Mouse (Mus musculus) ES-Bruce4 (cell line): ENCODE results near the gene Mogat2. TPM values are rescaled to one million over a fixed set of nuclear protein-coding genes. Genes with fewer than 3 reads are reported as not detected.

Source experiments
- H3K27ac ChIP-seq: 2 replicates; pipeline ENCODE4 v1.5.1; 2012; ENCODE audit warnings: low read length, inconsistent platforms; ENCODE audit not compliant: insufficient read depth
- H3K27me3 ChIP-seq: 2 replicates; pipeline ENCODE4 v1.6.1; 2012; ENCODE audit warnings: mild to moderate bottlenecking, low read length, inconsistent platforms; ENCODE audit not compliant: control insufficient read depth, poor library complexity, insufficient read depth, severe bottlenecking
- H3K36me3 ChIP-seq: 2 replicates; pipeline ENCODE4 v1.6.1; 2012; ENCODE audit warnings: inconsistent platforms, mild to moderate bottlenecking, low read length, moderate library complexity; ENCODE audit not compliant: control insufficient read depth, poor library complexity, insufficient read depth, severe bottlenecking
- H3K4me1 ChIP-seq: one replicate; pipeline ENCODE4 v1.8.1; 2011; ENCODE audit warnings: low read length; ENCODE audit not compliant: control insufficient read depth, insufficient read depth
- H3K4me3 ChIP-seq: 2 replicates; pipeline ENCODE4 v1.5.1; 2011; ENCODE audit warnings: low read depth, mild to moderate bottlenecking, low read length
- H3K9ac ChIP-seq: 2 replicates; pipeline ENCODE4 v1.6.1; 2012; ENCODE audit warnings: low read depth, mild to moderate bottlenecking, inconsistent platforms; ENCODE audit not compliant: poor library complexity, severe bottlenecking
- H3K9me3 ChIP-seq: replicated peaks from 2 replicates; pipeline ENCODE4 v1.6.1; 2012; ENCODE audit warnings: mild to moderate bottlenecking, low read length, inconsistent platforms; ENCODE audit not compliant: control insufficient read depth, poor library complexity, insufficient read depth, severe bottlenecking
- CTCF ChIP-seq: IDR thresholded peaks from one replicate; pipeline ENCODE4 v1.8.1; 2011; ENCODE audit warnings: low read depth, low read length
- EP300 ChIP-seq: IDR thresholded peaks from 2 replicates; pipeline ENCODE4 v1.6.1; 2011; ENCODE audit warnings: low read depth, low read length; ENCODE audit not compliant: insufficient read depth
- POLR2A ChIP-seq: IDR thresholded peaks from one replicate; pipeline ENCODE4 v1.8.1; 2011; ENCODE audit warnings: low read length; ENCODE audit not compliant: insufficient read depth
- polyA plus RNA-seq: library from polyadenylated mRNA; stranded (reverse); fragments of >200 nt; gene quantifications from 2 replicates; pipeline ENCODE4 v1.2.4, GENCODE M21; 2011; ENCODE audit warnings: low read depth; ENCODE audit not compliant: missing spikeins, insufficient read depth, insufficient read length

Mogat2 gene
- polyA plus RNA-seq, 1 experiment, result 9.3 TPM

GRCm38 (mm10) chr7:99225421-99225820 lies 13.0 kb downstream of the Mogat2 start:
- TF ChIP-seq POLR2A (no peak), CTCF (no peak), EP300 (no peak)
- Histone ChIP-seq H3K9me3 (no peaks in the 10 kb centered on the region), H3K36me3 (no peaks in the 10 kb centered on the region), H3K4me1 (no peaks in the 10 kb centered on the region), H3K27me3 (no peaks in the 10 kb centered on the region), H3K4me3 (no peak overlapping the region), H3K9ac (no peak overlapping the region), H3K27ac (no peak overlapping the region)

DNA sequence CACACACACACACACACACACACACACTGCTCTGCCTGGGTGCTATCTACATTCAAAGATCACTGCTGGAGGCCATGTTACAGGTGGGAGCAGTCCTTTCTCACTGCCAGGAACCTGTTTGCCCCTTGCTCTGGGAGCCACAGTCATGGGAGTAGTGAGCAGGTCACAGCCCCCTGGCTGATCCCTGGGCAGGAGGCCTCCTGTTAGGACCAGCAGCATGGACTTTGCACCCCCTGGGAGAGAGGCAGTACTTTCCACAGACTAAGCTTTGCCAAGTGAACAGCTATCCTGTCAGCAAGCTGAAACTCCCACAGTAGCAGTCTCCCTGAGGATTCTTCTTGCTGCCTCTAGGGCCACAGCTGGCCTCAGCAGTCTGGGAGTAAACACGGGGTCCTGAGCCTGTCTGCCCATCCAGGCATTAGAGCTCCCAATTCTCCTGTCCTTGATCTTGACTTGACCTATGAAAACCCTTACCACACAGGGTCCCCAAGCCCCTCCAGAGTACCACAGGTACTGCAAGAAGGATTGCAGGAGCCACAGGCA lies 13.7 kb downstream of the Mogat2 start:
- H3K36me3 ChIP-seq, result no peaks in the 10 kb centered on the region

GRCm38 (mm10) chr7:99224225-99224624 lies 14.2 kb downstream of the Mogat2 start:
- Histone ChIP-seq H3K9me3 (no peaks in the 10 kb centered on the region), H3K4me3 (no peak overlapping the region), H3K4me1 (no peaks in the 10 kb centered on the region), H3K27me3 (no peaks in the 10 kb centered on the region), H3K27ac (no peak overlapping the region), H3K9ac (no peak overlapping the region), H3K36me3 (no peaks in the 10 kb centered on the region)
- TF ChIP-seq CTCF (peak; percentile 50), EP300 (no peak)

More for the DNA sequence above, 13.7 kb downstream of the Mogat2 start:
- no peak overlapping the region for H3K27ac ChIP-seq
- H3K9me3 ChIP-seq, result no peaks in the 10 kb centered on the region
- TF ChIP-seq EP300 (no peak), POLR2A (no peak), CTCF (no peak)
- no peak overlapping the region for H3K4me3 ChIP-seq
- H3K27me3 ChIP-seq, result no peaks in the 10 kb centered on the region
- H3K9ac ChIP-seq, result no peak overlapping the region
- H3K4me1 ChIP-seq, result no peaks in the 10 kb centered on the region

DNA sequence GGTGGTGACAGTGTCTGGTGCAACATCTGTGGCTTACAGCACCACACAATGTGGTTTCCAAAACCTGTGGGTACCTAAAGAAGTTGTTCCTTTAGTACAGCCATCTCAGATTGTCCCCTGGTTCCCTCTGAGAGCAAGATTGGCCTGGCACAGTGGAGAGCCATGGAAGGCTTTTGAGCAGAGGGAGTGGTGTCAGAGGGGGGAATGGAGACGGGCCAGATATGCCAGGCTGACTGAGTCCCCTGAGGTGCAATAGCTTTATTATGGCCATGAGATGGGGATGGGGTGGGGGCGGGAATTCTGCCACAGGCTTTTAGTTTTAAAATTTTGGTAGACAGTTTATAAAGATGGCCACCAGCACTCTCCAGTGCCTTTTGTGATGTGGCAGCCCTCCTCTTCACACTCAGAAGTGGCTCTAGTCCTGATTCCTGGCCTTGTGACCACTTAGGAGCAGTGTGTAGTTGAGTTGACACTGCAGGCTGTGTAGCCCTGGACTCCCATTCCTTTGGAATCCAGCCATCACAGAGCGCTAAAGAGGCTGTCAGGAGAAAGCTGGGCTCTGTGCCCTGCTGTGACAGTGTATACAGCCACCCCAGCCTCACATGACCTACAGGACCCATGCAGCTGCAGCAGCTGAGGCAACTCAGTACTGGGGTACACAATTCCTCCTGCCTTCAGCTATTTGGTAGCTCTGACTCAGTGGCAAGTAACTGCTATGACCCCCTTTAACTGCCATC lies 20.9 kb downstream of the Mogat2 start:
- H3K9me3 ChIP-seq, result no peaks in the 10 kb centered on the region
- H3K4me1 ChIP-seq, result no peaks in the 10 kb centered on the region
- no peaks in the 10 kb centered on the region for H3K27me3 ChIP-seq
- H3K27ac ChIP-seq, result no peak overlapping the region
- no peak overlapping the region for H3K4me3 ChIP-seq
- H3K36me3 ChIP-seq, result no peaks in the 10 kb centered on the region
- TF ChIP-seq CTCF, result no peak
- no peak for TF ChIP-seq POLR2A
- TF ChIP-seq EP300, result no peak
- H3K9ac ChIP-seq, result no peak overlapping the region

DNA sequence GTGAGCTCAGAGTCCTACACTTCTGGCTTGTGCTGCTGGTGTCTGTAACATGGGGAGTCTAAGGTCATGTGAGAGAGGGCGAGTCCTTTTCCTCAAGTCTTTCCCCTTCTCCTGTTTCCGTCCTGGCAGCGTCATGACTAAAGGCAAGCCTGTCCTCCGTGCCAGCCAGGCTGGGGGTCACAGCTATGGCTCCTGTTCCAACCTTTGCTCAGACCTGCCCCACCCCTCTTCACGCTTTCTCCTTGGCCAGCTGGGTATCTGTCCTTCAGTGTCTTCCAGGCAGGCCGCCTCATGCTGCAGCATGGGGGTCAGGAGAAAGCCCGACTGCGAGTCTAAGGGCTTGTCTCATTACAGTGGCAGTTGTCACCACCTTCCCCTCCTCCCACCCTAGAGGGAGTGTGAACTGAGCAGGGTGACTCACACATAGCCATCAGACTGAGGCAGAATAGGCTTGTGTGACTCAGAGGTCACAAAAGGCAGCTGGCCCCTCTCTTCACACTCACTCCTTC lies 23.0 kb downstream of the Mogat2 start:
- Histone ChIP-seq H3K27ac (no peak overlapping the region), H3K36me3 (no peaks in the 10 kb centered on the region), H3K9me3 (no peaks in the 10 kb centered on the region), H3K27me3 (no peaks in the 10 kb centered on the region), H3K9ac (no peak overlapping the region), H3K4me3 (no peak overlapping the region), H3K4me1 (no peaks in the 10 kb centered on the region)
- TF ChIP-seq CTCF, result no peak
- no peak for TF ChIP-seq POLR2A
- TF ChIP-seq EP300, result no peak

- no peaks in the 10 kb centered on the region for H3K36me3 ChIP-seq
- H3K27ac ChIP-seq, result no peak overlapping the region
- H3K4me3 ChIP-seq, result no peak overlapping the region
- TF ChIP-seq EP300, result no peak
- no peak for TF ChIP-seq POLR2A
- TF ChIP-seq CTCF, result no peak
- no peaks in the 10 kb centered on the region for H3K27me3 ChIP-seq
- no peaks in the 10 kb centered on the region for H3K9me3 ChIP-seq
- no peak overlapping the region for H3K9ac ChIP-seq
- no peaks in the 10 kb centered on the region for H3K4me1 ChIP-seq
Measured at GRCm38 (mm10) chr7:99214621-99215185, 23.7 kb downstream of the Mogat2 start.
